Mouse (Mus musculus) left cerebral cortex, postnatal 25 days (tissue): ENCODE results near the gene 6030468B19Rik. TPM values are rescaled to one million over a fixed set of nuclear protein-coding genes. Genes with fewer than 3 reads are reported as not detected.

ENCODE experiments used
- DNase-seq, 2 experiments: peaks; one replicate each; pipeline ENCODE4 v3.0.0; 2022; ENCODE audit warnings: low spot score in 2 of 2, mixed read lengths in 1 of 2
- intact Hi-C: fragments of 180-260 bp; cut with DNase I; formaldehyde crosslinking; loops from one replicate; pipeline ENCODE4 v1.15.1; 2025
- total RNA-seq, 2 experiments: library from RNA; stranded (reverse); gene quantifications; 2 replicates each; pipeline ENCODE4 v1.2.3; 2021

6030468B19Rik gene
- total RNA-seq, result under 1 TPM in 1 of 2 experiments, not detected in 1; 0.53 TPM

DNA sequence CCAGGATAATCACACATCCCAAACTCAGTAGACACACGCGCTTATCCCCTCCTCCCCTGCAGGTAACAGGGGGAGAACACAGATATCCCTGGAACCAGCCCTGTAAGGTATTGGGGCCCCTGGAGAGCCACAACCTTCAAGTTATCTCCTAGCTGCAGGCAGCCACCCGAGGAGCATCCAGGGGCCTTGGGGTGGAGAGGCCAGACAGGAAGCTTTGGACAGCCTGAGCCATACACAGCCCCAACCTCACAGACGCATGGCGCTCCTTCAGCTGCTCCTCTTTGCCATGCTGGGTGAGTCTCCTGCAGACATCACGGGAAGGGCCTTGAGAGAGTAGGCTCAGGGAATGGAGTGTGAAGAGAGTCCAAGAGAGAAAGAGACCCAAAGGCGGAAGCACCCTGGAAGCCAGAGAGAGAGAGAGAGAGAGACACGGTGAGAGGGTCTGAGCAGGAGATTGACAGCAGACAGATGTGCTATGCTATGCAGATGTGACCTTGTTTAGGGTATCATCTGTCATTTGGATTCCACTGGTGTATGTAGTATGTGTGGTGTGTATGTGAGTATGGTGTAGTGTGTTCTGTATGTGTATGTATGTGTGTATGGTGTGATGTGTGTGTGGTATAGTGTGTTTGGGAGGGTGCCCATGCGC is at the start of gene 6030468B19Rik:
6030468B19Rik (plus strand) TSS at position 150 of the 649 bp plus-strand sequence.
- no peak for DNase-seq
- intact Hi-C loops, result no loop called here

DNA sequence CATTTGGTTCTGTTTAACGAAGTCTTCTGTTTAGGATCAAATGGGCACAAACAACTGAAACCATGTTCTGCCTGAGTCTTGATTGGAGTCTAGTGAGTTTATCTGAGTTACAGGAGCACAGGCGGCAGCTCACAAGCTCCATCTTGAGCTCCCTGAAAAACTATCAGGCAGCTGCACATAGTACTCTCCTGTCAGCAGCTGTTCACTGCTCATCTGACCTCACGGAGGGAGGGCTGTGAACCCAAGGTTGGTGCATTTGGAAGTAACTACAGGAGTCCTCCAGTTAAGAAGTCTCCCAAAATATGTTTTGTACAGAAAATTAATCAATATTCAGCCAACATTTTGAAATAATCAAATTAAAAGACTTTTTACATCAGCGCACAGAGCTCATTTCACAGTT is 48.8 kb upstream of the 6030468B19Rik start:
- intact Hi-C loops, result no loop called here
- no peak for DNase-seq

DNA sequence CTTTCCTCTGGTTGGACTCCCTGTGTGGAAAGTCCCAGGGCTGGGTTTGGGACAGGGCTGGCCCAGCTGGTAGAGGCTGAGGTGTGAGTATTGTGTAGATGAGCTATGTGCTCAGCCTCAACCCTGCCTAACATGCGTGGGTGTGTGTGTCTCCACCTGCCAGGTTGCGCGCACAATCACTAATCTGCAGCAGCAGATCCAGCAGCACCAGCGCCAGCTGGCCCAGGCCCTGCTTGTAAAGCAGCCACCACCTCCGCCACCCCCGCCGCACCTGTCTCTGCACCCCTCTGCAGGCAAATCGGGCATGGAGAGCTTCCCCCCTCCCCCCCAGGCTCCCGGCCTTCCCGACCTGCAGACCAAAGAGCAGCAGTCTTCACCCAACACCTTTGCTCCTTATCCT is 48.0 kb upstream of the 6030468B19Rik start:
- peak; percentile 63 to 86 for DNase-seq
- intact Hi-C loops, result no loop called here

DNA sequence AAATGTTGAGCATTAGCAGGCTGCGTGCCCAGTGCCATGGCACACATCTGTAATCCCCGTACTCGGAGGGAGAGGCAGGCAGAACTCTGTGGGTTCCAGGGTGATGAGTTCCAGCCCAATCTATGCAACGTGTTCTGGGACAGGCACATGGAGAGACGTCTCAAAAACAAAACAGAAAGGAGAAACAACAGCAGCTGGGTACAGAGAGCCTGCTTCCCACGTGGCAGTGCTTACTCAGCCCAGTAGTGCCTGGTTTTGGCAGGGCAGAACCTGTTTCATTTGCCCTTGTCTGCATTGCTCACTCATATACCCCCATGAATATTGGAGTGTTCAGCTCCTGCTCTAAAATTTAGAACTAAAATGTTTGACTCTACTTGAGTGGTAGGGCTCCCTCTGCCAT is 45.9 kb upstream of the 6030468B19Rik start:
- intact Hi-C loops, result no loop called here

DNA sequence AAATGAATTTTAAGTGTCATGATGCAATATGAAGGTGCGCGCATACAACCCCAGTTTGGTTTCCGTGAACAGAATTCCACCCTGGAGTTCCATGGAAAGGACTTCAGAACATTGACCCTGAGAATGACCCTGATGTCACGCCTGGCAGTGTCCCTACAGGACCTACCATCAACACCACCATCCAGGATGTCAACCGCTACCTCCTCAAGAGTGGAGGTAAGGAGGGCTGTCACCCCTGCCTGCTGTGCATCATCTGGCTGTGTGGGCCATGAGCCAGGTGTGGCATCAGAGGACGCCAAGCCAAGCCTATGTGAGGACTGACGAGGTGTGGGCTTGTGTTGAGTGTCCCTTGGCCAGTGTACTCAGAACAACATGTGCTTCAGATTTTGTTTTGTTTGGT is 41.6 kb upstream of the 6030468B19Rik start:
- intact Hi-C loops, result no loop called here
- DNase-seq, result no peak

More for the DNA sequence above, 45.9 kb upstream of the 6030468B19Rik start:
- DNase-seq, result no peak

DNA sequence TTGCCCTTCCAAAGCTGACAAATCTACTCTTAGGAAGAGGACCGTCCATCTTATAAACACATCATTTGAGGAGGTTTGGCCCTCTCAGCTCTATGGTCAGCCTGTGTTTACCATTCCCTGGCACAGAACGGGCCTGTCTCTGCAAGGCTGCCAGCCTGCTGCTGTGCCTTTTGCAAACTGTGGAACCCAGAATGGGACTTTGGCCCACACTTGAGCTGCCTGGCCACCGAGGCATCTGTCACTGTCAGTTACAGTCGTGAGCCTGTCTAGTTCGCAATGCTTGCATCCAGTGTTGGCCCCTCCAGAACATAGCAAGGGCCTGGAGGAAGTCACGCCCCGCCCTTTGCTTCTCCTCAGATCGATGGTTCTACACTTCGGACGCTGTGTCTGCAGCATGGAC is 38.2 kb upstream of the 6030468B19Rik start:
- DNase-seq, result no peak
- intact Hi-C loops, result no loop called here

DNA sequence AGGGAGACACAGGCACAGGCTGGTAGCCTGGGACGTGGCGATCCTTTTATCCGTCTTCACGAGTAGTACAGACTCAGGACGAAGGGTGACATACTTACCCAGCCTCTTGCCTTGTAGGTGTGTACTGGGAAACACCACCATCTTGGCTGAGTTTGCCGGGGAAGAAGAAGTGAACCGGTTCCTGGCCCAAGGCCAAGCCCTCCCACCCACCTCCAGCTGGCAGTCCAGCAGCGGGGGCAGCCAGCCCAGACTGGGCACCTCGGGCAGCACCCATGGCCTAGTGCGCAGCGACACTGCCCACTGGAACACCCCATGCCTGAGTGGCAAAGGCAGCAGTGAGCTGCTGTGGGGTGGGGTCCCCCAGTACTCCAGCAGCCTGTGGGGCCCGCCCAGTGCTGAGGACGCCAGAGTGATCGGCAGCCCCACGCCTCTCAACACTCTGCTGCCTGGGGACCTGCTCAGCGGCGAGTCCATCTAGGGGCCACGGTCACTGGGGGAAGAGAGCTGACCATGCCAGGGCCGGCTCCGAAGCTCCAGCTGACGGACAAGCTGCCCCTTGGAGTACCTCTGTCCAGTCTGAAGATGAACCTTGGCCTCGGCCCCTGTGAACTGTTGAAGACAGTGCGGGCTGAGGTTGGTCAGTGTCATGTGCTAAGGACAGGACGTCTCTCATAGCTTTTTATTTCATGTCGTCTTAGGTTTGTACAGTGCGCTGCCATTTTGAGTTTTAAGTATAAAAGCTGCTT is 36.9 kb upstream of the 6030468B19Rik start:
- peak in 1 of 2 experiments; percentile 62 for DNase-seq
- intact Hi-C loops, result no loop called here

DNA sequence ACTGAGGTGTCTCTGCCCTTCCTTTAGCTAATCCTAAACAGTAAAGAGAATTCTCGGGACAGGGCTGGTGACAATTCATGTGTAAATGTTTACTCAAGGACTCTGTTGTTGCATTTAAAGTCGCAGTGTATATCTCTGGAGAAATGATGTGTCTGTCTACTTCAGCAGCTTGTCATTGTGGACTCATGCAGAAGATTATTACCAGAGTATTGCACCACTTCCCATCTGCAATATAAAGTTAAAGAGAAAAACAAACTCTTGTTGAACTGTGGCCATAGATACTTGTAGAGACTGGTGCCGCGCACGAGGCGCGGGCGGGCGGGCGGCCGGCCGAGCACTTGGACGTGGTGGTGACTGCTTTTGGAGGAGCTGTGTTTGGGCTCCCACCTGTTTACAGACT is 35.7 kb upstream of the 6030468B19Rik start:
- no peak for DNase-seq
- intact Hi-C loops, result no loop called here

DNA sequence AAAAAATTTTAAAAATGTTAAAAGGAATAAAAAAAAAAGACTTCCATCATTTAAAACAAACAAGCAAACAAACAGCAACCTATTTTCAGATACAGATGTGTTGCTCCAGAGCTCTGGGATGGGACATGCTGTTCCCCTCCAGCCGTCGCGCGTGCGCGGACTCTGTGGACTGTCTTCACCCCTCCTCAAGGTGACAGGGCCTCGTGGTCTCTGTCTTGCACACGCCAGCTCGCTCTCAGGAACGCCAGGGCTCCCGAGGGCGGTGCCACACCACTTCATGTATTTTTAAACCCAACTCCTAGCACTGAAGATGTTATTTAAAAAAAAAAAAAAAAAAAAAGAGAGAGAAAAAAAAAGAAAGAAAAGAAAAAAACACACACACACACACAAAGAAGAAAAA is 35.2 kb upstream of the 6030468B19Rik start:
- intact Hi-C loops, result no loop called here

DNA sequence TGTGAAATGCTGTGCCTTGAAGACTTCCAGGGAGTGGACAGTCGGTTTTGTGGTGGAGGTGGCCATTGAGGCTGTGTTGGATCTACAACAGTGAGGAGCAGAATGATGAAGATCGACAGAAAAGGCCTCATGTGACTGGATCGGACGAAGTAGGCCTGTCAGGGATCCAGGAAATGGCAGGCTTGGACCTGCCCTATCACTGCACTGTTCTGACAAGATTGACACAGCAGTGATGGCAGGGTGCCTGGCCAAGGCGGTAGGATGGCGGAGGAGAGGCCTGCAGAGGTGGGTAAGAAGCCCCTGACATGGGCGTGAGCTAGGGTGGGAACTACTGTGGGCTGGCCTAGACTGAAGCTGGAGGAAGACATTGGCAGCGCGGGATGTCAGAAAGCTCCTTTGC is 33.1 kb upstream of the 6030468B19Rik start:
- intact Hi-C loops, result no loop called here
- DNase-seq, result no peak

More for the DNA sequence above, 35.2 kb upstream of the 6030468B19Rik start:
- DNase-seq, result no peak

DNA sequence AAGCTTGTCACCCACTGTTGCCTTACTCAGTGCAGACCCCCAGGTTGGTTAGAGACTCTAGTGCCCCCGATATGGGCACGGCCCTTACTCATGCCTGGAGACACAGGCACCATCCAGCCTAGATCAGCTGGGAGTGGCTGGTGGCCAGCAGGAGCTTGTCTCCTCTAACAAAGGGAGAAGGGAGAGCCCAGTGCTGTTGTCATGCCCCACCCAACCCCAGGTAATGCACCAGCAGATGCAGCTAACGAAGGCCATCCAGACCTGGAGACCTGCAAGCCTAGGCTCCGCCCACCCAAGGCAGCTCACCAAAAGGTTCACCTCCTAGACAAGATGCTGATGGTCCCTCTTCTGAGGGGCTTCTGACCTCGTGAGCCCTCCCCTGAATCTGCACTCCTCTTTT is 32.1 kb upstream of the 6030468B19Rik start:
- DNase-seq, result no peak
- intact Hi-C loops, result no loop called here

DNA sequence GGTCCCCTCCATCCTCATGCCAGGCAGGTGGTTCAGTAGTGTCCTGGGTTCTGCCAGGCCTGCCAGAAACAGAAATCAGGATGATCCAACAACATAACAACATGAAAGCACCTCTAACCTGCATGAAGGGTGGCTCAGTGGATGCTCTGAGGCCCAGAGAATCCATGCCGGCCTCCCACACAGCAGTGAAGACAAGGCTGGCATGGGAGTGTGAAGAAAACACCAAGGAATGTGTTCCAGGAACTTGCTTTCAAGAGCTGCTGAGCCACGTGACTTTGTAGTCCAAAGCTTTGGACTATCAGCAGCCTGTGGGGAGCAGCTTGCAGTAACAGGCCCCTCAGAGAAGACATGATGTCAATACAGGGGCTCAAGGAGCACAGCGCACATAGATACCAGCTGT is 31.2 kb upstream of the 6030468B19Rik start:
- DNase-seq, result peak in 1 of 2 experiments; percentile 76
- intact Hi-C loops, result no loop called here

DNA sequence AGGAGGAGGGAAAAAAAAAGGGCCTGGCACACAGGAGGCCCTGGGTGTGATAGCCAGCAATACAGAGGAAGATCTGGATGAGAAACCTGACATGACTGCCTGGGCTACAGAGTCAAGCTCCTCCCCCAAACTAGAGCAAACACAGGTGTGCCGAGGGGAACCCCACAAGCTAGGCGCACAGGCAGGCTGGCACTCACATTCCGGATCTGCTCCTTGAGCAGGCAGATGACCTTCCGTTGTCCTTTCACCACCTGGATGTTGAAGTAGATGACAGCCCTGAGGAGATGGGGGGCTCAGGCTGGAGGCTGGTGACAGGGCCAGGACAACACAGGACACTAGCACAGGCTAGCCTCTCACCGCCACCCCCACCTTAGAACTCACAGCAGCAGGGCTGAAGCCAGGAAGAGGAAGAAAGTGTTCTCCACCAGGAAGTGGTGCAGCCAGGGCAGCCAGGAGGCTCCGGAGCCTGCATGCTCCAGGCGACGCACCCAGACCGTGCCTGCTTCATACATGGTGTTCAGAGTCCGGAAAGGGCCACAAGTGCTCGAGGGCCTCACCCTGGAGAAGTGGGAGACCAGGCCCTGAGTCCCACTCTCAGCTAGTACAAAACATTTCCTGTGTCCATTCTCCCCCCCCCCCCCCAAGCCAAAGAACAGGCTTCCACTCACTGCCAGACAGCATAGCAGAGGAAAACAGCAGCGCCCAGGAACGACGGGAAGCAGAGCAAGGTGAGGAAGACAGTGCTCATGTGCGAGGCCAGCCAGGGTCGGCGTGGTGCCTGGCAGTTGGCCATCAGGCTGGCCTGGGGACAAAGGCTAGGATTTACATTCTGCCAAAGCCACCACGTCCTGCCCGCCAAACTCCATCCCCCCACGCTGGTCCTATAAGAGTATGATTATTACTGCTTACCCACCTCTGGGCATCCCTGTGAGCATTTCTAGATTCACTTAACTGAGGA is 28.5 kb upstream of the 6030468B19Rik start:
- intact Hi-C loops, result no loop called here
- no peak for DNase-seq

DNA sequence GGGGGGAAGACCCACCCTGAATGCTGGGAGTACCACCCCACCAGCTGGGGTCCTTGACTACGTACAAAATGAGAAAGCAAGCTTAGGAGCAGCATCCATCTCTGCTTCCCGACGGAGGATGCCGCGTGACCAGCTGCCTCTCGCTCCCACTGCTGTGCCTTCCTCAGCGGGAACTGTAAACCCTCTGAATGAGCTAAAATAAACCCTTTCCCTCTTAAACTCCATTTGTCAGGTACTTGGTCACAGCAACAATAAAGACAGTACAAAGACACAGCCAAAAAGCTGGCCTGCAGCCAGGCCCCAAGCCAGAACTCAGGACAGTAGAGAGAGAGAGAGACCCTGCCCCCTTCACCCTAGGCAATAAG is 27.8 kb upstream of the 6030468B19Rik start:
- no peak for DNase-seq
- intact Hi-C loops, result no loop called here

DNA sequence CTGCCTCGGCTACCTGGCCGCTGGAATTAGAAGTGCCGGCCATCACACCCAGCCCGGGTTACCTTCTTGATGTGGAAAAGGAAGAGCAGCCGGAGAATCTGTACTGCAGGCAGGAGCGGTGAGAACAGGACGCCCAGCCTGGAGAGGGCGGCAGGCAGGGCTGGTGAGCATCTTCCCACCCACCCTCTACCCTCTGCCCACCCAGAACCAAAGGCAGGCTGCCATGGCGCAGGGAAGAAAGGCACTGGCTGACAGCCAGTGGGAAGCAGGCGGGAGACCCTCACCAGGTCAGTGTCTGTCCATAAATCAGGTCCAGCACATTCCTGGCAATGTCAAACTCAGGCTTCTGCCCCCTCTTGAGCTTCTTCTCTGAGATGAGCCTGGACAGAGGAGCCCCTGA is 27.1 kb upstream of the 6030468B19Rik start:
- DNase-seq, result no peak
- intact Hi-C loops, result no loop called here

DNA sequence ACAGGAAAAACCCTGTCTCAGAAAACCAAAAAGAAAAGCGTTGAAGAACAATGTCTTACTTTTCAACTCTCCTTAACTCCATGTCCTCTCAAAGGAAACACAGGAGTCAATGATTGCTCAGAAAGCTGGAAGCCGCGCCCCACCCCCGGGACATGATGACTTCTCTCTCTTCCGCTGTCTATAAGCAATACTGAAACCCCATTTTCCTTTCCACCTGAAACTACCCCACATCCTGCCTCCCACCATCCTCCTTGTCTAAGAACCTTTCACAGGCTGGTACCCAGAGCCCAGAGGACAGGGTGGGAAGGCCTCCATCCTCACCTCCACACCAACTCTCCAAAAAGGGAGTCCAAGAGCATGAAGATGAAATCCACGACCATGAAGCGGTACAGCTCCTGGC is 25.1 kb upstream of the 6030468B19Rik start:
- intact Hi-C loops, result no loop called here
- DNase-seq, result no peak

DNA sequence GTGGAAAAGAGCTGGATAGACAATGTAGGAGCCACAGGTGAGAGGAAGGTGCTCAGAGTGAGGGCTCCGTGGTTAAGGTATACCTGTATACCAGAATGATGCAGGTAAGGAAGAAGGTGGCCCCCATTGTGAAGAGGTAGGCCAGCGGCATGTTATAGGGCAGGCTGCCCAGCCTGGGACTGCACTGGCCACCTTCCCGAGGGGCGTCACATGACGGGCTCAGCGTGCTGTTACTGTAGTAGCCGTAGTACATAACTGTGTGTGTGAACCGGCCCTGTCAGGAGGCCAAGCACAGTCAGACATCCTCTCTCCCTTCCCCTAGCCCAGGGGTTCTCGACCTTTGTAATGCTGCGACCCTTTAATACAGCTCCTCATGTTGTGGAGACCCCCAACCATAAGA is 22.5 kb upstream of the 6030468B19Rik start:
- intact Hi-C loops, result no loop called here

DNA sequence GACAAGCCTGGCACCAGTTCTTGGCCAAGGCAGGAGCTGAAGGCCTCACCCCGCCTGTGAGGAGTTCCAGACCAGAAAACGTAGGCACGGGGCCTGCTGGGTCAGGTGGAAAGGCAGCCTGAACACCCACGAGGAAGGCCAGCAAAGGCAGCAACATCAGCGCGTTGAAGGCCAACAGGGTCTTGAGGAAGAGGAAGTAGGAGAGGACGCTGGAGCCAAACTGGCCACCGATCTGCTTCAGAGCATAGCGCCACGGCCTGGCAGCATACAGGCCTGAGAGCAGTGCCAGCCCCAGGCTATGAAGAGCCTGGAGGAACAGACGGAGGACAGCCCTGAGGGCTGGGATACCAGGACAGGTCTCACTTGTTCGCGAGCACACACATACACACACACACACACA is 21.9 kb upstream of the 6030468B19Rik start:
- intact Hi-C loops, result no loop called here
- DNase-seq, result no peak

More for the DNA sequence above, 22.5 kb upstream of the 6030468B19Rik start:
- no peak for DNase-seq

DNA sequence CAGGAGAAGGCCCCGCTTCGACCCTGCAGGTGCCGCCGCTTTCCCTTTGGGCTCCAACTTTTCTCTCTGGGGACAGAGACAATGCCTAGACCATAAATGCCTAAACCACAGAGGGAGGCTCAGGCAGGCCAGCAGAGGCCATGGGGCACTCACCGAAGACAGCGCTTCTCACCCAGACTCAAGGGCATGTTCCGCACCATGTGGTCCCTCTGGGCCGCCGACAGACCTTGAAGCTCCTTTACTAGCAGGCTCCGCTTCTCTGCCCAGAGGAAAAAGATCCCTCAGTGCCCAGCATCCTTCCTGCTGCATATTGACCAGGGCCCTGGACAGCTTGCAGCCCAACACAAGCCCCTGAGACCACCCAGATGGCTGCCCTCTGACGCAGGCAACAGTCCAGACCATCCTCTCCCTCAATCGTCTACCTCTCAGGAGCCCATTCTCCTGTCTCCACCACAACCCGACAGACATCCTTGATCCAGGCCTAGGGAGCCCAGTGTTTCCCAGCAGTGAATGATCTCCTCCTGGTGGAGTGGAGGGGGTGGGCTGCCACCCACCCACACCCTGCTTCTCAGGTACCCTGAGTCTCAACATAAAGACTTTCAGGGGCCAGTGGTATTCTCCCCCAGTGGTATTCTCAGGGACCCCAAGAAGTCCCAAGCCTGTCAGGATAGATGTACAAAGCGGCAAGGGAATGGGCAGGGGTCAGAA is 21.2 kb upstream of the 6030468B19Rik start:
- intact Hi-C loops, result no loop called here
- DNase-seq, result no peak

DNA sequence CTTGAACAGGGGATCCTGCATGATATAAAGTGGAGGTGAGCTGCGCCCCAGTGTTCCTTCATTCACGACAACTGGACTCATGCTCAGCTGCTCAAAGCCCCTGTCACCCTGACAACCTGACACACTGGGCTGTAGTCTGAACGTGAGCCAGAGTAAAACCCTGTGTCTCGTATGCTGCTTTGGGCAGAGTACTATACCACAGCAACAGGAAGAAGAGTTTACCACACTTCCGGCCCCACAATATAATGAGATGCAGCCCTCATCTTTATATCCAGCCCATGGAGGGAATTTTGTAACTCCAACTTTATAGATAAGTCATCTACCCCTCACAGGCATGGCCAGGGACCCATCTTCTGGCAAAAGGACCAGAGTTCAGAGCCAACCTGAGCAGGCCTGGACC is 20.3 kb upstream of the 6030468B19Rik start:
- no peak for DNase-seq
- intact Hi-C loops, result no loop called here
